Mouse (Mus musculus) ES-Bruce4 (cell line): ENCODE measurements around the gene Rimbp2.

ENCODE experiments used
- CTCF ChIP-seq: IDR thresholded peaks from one replicate; pipeline ENCODE4 v1.8.1; 2011; ENCODE audit warnings: low read depth, low read length
- EP300 ChIP-seq: IDR thresholded peaks from 2 replicates; pipeline ENCODE4 v1.6.1; 2011; ENCODE audit warnings: low read depth, low read length; ENCODE audit not compliant: insufficient read depth
- POLR2A ChIP-seq: IDR thresholded peaks from one replicate; pipeline ENCODE4 v1.8.1; 2011; ENCODE audit warnings: low read length; ENCODE audit not compliant: insufficient read depth

GRCm38 (mm10) chr5:129002571-129003011 is 49.3 kb upstream of the Rimbp2 start:
- TF ChIP-seq EP300 = no peak
- TF ChIP-seq CTCF = no peak
- TF ChIP-seq POLR2A = no peak
